Mouse (Mus musculus): ENCODE measurements at regions not wholly inside any gene's neighbourhood (a gene's known extent, or its start where the extent isn't known, plus 50 kb on each side); places are given as distances from the start of the nearest gene placed in this dataset.

- no peak for TF ChIP-seq MYOD1 (IDR thresholded peaks at IDR 0.05; ENCODE audit: control insufficient read depth, insufficient read length, low read depth)
- no peak for TF ChIP-seq CEBPB (IDR thresholded peaks at IDR 0.05; ENCODE audit: low read depth)
- TF ChIP-seq CTCF (IDR thresholded peaks at IDR 0.05; ENCODE audit: control insufficient read depth, insufficient read depth, insufficient read length), result no peak
- TF ChIP-seq USF1 (IDR thresholded peaks at IDR 0.05; ENCODE audit: low read depth), result no peak
- no peak for TF ChIP-seq FOSL1 (IDR thresholded peaks at IDR 0.05; ENCODE audit: insufficient read depth, low read length, poor library complexity, severe bottlenecking)
- TF ChIP-seq MYOG (IDR thresholded peaks at IDR 0.05; ENCODE audit: control insufficient read depth, extremely low read depth, insufficient read length), result no peak
- no peak for TF ChIP-seq MAX (IDR thresholded peaks at IDR 0.05)
Observed at GRCm38 (mm10) chr1:35925301-35925700, 142.9 kb upstream of the Hs6st1 start.

Data from C2C12 (cell line).